Mouse (Mus musculus): ENCODE data around the gene Poldip2. TPM values are rescaled to one million over a fixed set of nuclear protein-coding genes. Genes with fewer than 3 reads are reported as not detected.

The Poldip2 gene
- polyA plus RNA-seq, 1 experiment from 2014 or later = 155 TPM

Other genes with a start within 250 kb of the Poldip2 start
- 0.23 and 0.70 TPM in 2 replicates for gene BC030499, start 221.4 kb upstream of the Poldip2 start, polyA plus RNA-seq (2014; fragmentation: Nextera tagmentation; extraction: Ambion mirVana)
- 23.6 and 25.0 TPM in 2 replicates for gene Spag5, start 210.7 kb upstream of the Poldip2 start, polyA plus RNA-seq (2014; fragmentation: Nextera tagmentation; extraction: Ambion mirVana)
- gene Aldoc, start 189.2 kb upstream of the Poldip2 start, polyA plus RNA-seq (2014; fragmentation: Nextera tagmentation; extraction: Ambion mirVana) = 28.2 and 30.3 TPM in 2 replicates
- gene Pigs, start 183.8 kb upstream of the Poldip2 start, polyA plus RNA-seq (2014; fragmentation: Nextera tagmentation; extraction: Ambion mirVana) = 51.3 and 55.7 TPM in 2 replicates
- 38.6 and 43.0 TPM in 2 replicates for gene Unc119, start 168.7 kb upstream of the Poldip2 start, polyA plus RNA-seq (2014; fragmentation: Nextera tagmentation; extraction: Ambion mirVana)
- not detected in 2 replicates for gene Foxn1, start 125.6 kb upstream of the Poldip2 start, polyA plus RNA-seq (2014; fragmentation: Nextera tagmentation; extraction: Ambion mirVana)
- not detected in 2 replicates for gene Slc13a2, start 90.0 kb upstream of the Poldip2 start, polyA plus RNA-seq (2014; fragmentation: Nextera tagmentation; extraction: Ambion mirVana)
- gene Slc46a1, start 46.5 kb upstream of the Poldip2 start, polyA plus RNA-seq (2014; fragmentation: Nextera tagmentation; extraction: Ambion mirVana) = 6.2 and 8.1 TPM in 2 replicates
- gene Sarm1, start 14.4 kb upstream of the Poldip2 start, polyA plus RNA-seq (2014; fragmentation: Nextera tagmentation; extraction: Ambion mirVana) = 0.11 TPM in 1 of 2 replicates, not detected in the other
- 0.15 and 0.34 TPM in 2 replicates for gene Vtn, start 13.1 kb upstream of the Poldip2 start, polyA plus RNA-seq (2014; fragmentation: Nextera tagmentation; extraction: Ambion mirVana)
- gene Sebox, start 8.7 kb upstream of the Poldip2 start, polyA plus RNA-seq (2014; fragmentation: Nextera tagmentation; extraction: Ambion mirVana) = not detected in 2 replicates
- gene Tmem199, start within 50 bp of the Poldip2 start, polyA plus RNA-seq (2014; fragmentation: Nextera tagmentation; extraction: Ambion mirVana) = 41.2 and 44.4 TPM in 2 replicates
- gene Tnfaip1, start 24.1 kb downstream of the Poldip2 start, polyA plus RNA-seq (2014; fragmentation: Nextera tagmentation; extraction: Ambion mirVana) = 77.6 and 77.9 TPM in 2 replicates
- 104 and 112 TPM in 2 replicates for gene Ift20, start 24.2 kb downstream of the Poldip2 start, polyA plus RNA-seq (2014; fragmentation: Nextera tagmentation; extraction: Ambion mirVana)
- 51.7 and 54.7 TPM in 2 replicates for gene Tmem97, start 38.6 kb downstream of the Poldip2 start, polyA plus RNA-seq (2014; fragmentation: Nextera tagmentation; extraction: Ambion mirVana)
- gene Nlk, start 185.2 kb downstream of the Poldip2 start, polyA plus RNA-seq (2014; fragmentation: Nextera tagmentation; extraction: Ambion mirVana) = 14.6 and 14.9 TPM in 2 replicates
- gene Ccnq, start 239.5 kb downstream of the Poldip2 start, polyA plus RNA-seq (2014; fragmentation: Nextera tagmentation; extraction: Ambion mirVana) = 29.3 and 34.4 TPM in 2 replicates